Mouse (Mus musculus): ENCODE measurements at regions not wholly inside any gene's neighbourhood (a gene's known extent, or its start where the extent isn't known, plus 50 kb on each side); places are given as distances from the start of the nearest gene placed in this dataset.

- WGBS: 77% methylated on average over 26 of the region's 26 CpGs
- H3K27me3 ChIP-seq: no peaks in the 10 kb centered on the region
- no peak overlapping the region for H3K4me3 ChIP-seq
- no peaks in the 10 kb centered on the region for H3K9me3 ChIP-seq
- H3K36me3 ChIP-seq: no peaks in the 10 kb centered on the region
- no peak overlapping the region for H3K27ac ChIP-seq
- no peak overlapping the region for H3K9ac ChIP-seq
- H3K4me1 ChIP-seq: peaks cover 40% of the 10 kb centered on the region
- no peak for ATAC-seq (ENCODE audit: insufficient number of reproducible peaks, low FRiP score, low TSS enrichment, low read depth)
- H3K4me2 ChIP-seq: no peak overlapping the region
Measured at GRCm38 (mm10) chr2:167831076-167832039, 100.5 kb upstream of the Ptpn1 start.

GRCm38 (mm10) chr2:167828258-167828657 is 103.6 kb upstream of the Ptpn1 start:
- Histone ChIP-seq H3K36me3 (no peaks in the 10 kb centered on the region), H3K27me3 (no peaks in the 10 kb centered on the region), H3K27ac (0 out of 2 replicates have a peak overlapping the region, but pooled peaks have one; percentile 22), H3K4me1 (peaks cover 42% of the 10 kb centered on the region), H3K4me3 (no peak overlapping the region), H3K9ac (no peak overlapping the region), H3K9me3 (no peaks in the 10 kb centered on the region), H3K4me2 (no peak overlapping the region)
- ATAC-seq (ENCODE audit: insufficient number of reproducible peaks, low FRiP score, low TSS enrichment, low read depth): no peak
- 43% methylated on average over 5 of the region's 5 CpGs for WGBS

GRCm38 (mm10) chr2:167826922-167827703 is 104.7 kb upstream of the Ptpn1 start:
- Histone ChIP-seq H3K27me3 (no peaks in the 10 kb centered on the region), H3K4me2 (no peak overlapping the region), H3K36me3 (no peaks in the 10 kb centered on the region), H3K4me1 (peaks cover 35% of the 10 kb centered on the region), H3K9ac (no peak overlapping the region), H3K27ac (no peak overlapping the region), H3K9me3 (no peaks in the 10 kb centered on the region), H3K4me3 (no peak overlapping the region)
- ATAC-seq (ENCODE audit: insufficient number of reproducible peaks, low FRiP score, low TSS enrichment, low read depth): no peak
- WGBS: 42% methylated on average over 12 of the region's 12 CpGs

- 0 out of 2 replicates have a peak, but pooled peaks have one; percentile 46 for ATAC-seq (ENCODE audit: insufficient number of reproducible peaks, low FRiP score, low TSS enrichment, low read depth)
- Histone ChIP-seq H3K4me3 (no peak overlapping the region), H3K4me1 (peaks cover 44% of the 10 kb centered on the region), H3K4me2 (no peak overlapping the region), H3K27ac (peak overlapping the region; percentile 72), H3K27me3 (no peaks in the 10 kb centered on the region), H3K36me3 (no peaks in the 10 kb centered on the region), H3K9me3 (no peaks in the 10 kb centered on the region), H3K9ac (no peak overlapping the region)
- 18% methylated on average over 9 of the region's 9 CpGs for WGBS
Measured at GRCm38 (mm10) chr2:167823513-167823912, 108.3 kb upstream of the Ptpn1 start.

GRCm38 (mm10) chr2:167823044-167823443 is 108.8 kb upstream of the Ptpn1 start:
- 88% methylated on average over 3 of the region's 3 CpGs for WGBS
- ATAC-seq (ENCODE audit: insufficient number of reproducible peaks, low FRiP score, low TSS enrichment, low read depth): no peak
- H3K4me3 ChIP-seq: no peak overlapping the region
- no peaks in the 10 kb centered on the region for H3K36me3 ChIP-seq
- no peak overlapping the region for H3K9ac ChIP-seq
- peaks cover 40% of the 10 kb centered on the region for H3K4me1 ChIP-seq
- H3K27ac ChIP-seq: peak overlapping the region; percentile 72; the same call in 1 of the 2 replicates
- no peaks in the 10 kb centered on the region for H3K9me3 ChIP-seq
- H3K4me2 ChIP-seq: no peak overlapping the region
- no peaks in the 10 kb centered on the region for H3K27me3 ChIP-seq

- no peak for ATAC-seq (ENCODE audit: insufficient number of reproducible peaks, low FRiP score, low TSS enrichment, low read depth)
- peaks cover 30% of the 10 kb centered on the region for H3K4me1 ChIP-seq
- no peaks in the 10 kb centered on the region for H3K36me3 ChIP-seq
- H3K9me3 ChIP-seq: no peaks in the 10 kb centered on the region
- H3K27me3 ChIP-seq: no peaks in the 10 kb centered on the region
- no peak overlapping the region for H3K9ac ChIP-seq
- no peak overlapping the region for H3K27ac ChIP-seq
- no peak overlapping the region for H3K4me3 ChIP-seq
- no peak overlapping the region for H3K4me2 ChIP-seq
- WGBS: 77% methylated on average over 6 of the region's 6 CpGs
Measured at GRCm38 (mm10) chr2:167821186-167821585, 110.7 kb upstream of the Ptpn1 start.

GRCm38 (mm10) chr2:167818799-167819198 is 113.1 kb upstream of the Ptpn1 start:
- Histone ChIP-seq H3K9ac (no peak overlapping the region), H3K36me3 (no peaks in the 10 kb centered on the region), H3K4me2 (no peak overlapping the region), H3K27ac (no peak overlapping the region), H3K27me3 (no peaks in the 10 kb centered on the region), H3K9me3 (no peaks in the 10 kb centered on the region), H3K4me1 (peaks cover 14% of the 10 kb centered on the region), H3K4me3 (no peak overlapping the region)
- ATAC-seq (ENCODE audit: insufficient number of reproducible peaks, low FRiP score, low TSS enrichment, low read depth): no peak
- 67% methylated on average over 10 of the region's 10 CpGs for WGBS

GRCm38 (mm10) chr2:167817030-167817429 is 114.8 kb upstream of the Ptpn1 start:
- no peak for ATAC-seq (ENCODE audit: insufficient number of reproducible peaks, low FRiP score, low TSS enrichment, low read depth)
- WGBS: 52% methylated on average over 9 of the region's 9 CpGs

GRCm38 (mm10) chr2:167815123-167815522 is 116.7 kb upstream of the Ptpn1 start:
- Histone ChIP-seq H3K27me3 (no peaks in the 10 kb centered on the region), H3K4me3 (no peak overlapping the region), H3K4me2 (no peak overlapping the region), H3K9me3 (no peaks in the 10 kb centered on the region), H3K4me1 (peaks cover 4% of the 10 kb centered on the region; the same call in 1 of the 2 replicates), H3K9ac (no peak overlapping the region), H3K36me3 (no peaks in the 10 kb centered on the region), H3K27ac (no peak overlapping the region)
- ATAC-seq (ENCODE audit: insufficient number of reproducible peaks, low FRiP score, low TSS enrichment, low read depth): no peak
- 82% methylated on average over 10 of the region's 10 CpGs for WGBS

More at GRCm38 (mm10) chr2:167817030-167817429, 114.8 kb upstream of the Ptpn1 start:
- H3K27ac ChIP-seq: no peak overlapping the region
- no peak overlapping the region for H3K4me2 ChIP-seq
- H3K9ac ChIP-seq: no peak overlapping the region
- no peaks in the 10 kb centered on the region for H3K27me3 ChIP-seq
- no peak overlapping the region for H3K4me3 ChIP-seq
- peaks cover 9% of the 10 kb centered on the region; the same call in 1 of the 2 replicates for H3K4me1 ChIP-seq
- no peaks in the 10 kb centered on the region for H3K9me3 ChIP-seq
- no peaks in the 10 kb centered on the region for H3K36me3 ChIP-seq

GRCm38 (mm10) chr2:167809256-167809655 is 119.6 kb upstream of the Tmem189 start:
- Histone ChIP-seq H3K36me3 (no peaks in the 10 kb centered on the region), H3K27ac (no peak overlapping the region), H3K27me3 (no peaks in the 10 kb centered on the region), H3K4me3 (no peak overlapping the region), H3K4me1 (peaks cover 9% of the 10 kb centered on the region; the same call in 1 of the 2 replicates), H3K9me3 (no peaks in the 10 kb centered on the region), H3K4me2 (no peak overlapping the region), H3K9ac (no peak overlapping the region)
- WGBS: 83% methylated on average over 5 of the region's 5 CpGs
- no peak for ATAC-seq (ENCODE audit: insufficient number of reproducible peaks, low FRiP score, low TSS enrichment, low read depth)

- no peak overlapping the region for H3K4me3 ChIP-seq
- no peak overlapping the region for H3K27ac ChIP-seq
- whole genome bisulfite sequencing: 75% methylated on average over 15 of the region's 15 CpGs
- H3K9ac ChIP-seq: no peak overlapping the region
- H3K4me1 ChIP-seq: peaks cover 15% of the 10 kb centered on the region; the same call in 1 of the 2 replicates
- no peaks in the 10 kb centered on the region for H3K9me3 ChIP-seq
- H3K27me3 ChIP-seq: no peaks in the 10 kb centered on the region
- H3K4me2 ChIP-seq: no peak overlapping the region
- no peaks in the 10 kb centered on the region for H3K36me3 ChIP-seq
- ATAC-seq (ENCODE audit: insufficient number of reproducible peaks, low FRiP score, low TSS enrichment, low read depth): no peak
Measured at GRCm38 (mm10) chr2:167805629-167806304, 116.1 kb upstream of the Tmem189 start.

Measured in limb, embryonic 15.5 days (tissue).